Mouse (Mus musculus): ENCODE results near the gene B230217C12Rik. TPM values are rescaled to one million over a fixed set of nuclear protein-coding genes. Genes with fewer than 3 reads are reported as not detected.
"Not testable (repeated sequence)": the region's sequence is repeated elsewhere in the genome, so short reads cannot be mapped to it uniquely, and the experiment has no call there.

The B230217C12Rik gene
- polyA plus RNA-seq, 1 experiment = 4.9 TPM

DNA sequence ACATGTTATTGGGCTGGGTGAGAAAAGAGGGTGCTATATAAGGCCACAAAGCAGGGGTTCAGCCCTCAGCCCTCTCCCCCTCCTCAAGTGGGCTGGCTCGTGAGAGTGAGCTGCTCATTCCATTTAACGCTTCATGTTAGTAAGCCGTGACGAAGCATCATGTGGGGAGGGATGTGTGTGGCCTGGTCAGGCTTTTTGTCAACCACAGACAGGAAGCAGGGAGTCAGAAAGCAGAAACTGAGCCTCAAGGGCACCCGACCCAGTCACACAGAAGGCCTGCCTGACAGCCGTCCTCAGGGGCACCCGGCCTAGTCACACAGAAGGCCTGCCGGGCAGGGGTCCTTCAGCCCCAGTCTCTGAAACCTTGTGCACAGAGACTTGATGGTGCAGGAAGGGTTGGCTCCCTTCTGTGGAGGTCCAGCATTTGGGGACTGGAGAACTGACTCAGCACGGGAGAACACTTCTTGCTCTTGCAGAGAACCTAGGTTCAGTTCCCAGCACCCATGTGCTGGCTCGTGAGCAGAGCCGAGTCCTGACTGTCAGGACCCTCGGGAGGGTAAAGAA is 10.6 kb upstream of the B230217C12Rik start:
- H3K79me3 ChIP-seq (ENCODE audit: low read depth) = peaks cover 50% of the 10 kb centered on the region
- no peak for TF ChIP-seq CEBPB (IDR thresholded peaks at IDR 0.05; ENCODE audit: low read depth)
- no peak for TF ChIP-seq USF1 (IDR thresholded peaks at IDR 0.05; ENCODE audit: low read depth)
- TF ChIP-seq MAX (IDR thresholded peaks at IDR 0.05) = no peak
- TF ChIP-seq CTCF (IDR thresholded peaks at IDR 0.05; ENCODE audit: control insufficient read depth, insufficient read depth, insufficient read length) = no peak
- no peak for TF ChIP-seq MYOD1 (IDR thresholded peaks at IDR 0.05; ENCODE audit: control insufficient read depth, insufficient read length, low read depth)
- no peak for TF ChIP-seq FOSL1 (IDR thresholded peaks at IDR 0.05; ENCODE audit: insufficient read depth, low read length, poor library complexity, severe bottlenecking)
- TF ChIP-seq MYOG (IDR thresholded peaks at IDR 0.05; ENCODE audit: control insufficient read depth, extremely low read depth, insufficient read length) = no peak
- H3K27me3 ChIP-seq (ENCODE audit: control insufficient read depth, insufficient read depth, insufficient read length) = no peaks in the 10 kb centered on the region
- peaks cover 96% of the 10 kb centered on the region for H3K36me3 ChIP-seq (ENCODE audit: control insufficient read depth, insufficient read depth)
- H3K79me2 ChIP-seq (ENCODE audit: control insufficient read depth, insufficient read depth) = peaks cover 77% of the 10 kb centered on the region
- no peak overlapping the region for H3K4me3 ChIP-seq (ENCODE audit: insufficient read depth, poor library complexity, severe bottlenecking)
- H3ac ChIP-seq (ENCODE audit: control insufficient read depth, insufficient read length, low read depth) = no peak overlapping the region

DNA sequence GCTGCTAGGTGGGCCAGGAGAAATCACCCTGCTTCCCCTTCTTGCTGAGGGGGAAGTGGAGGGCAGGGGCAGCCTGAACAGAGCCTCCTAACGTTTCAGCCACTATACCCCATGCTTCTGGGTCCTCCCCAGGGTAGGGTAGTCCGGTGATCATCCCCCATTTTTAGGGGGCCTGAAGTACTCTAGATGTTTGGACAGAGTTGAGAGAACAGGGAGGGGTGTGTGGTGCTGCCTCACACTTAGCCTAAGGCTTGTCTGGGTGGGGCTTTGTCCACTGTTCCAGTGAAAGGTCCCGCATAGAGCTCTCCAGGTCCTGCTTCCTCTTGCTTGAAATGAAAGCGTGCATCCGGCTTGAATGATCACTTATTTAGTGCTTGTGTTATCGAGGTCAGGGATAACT is 10.1 kb upstream of the B230217C12Rik start:
- H3K36me3 ChIP-seq (ENCODE audit: control insufficient read depth, insufficient read depth) = peaks cover 96% of the 10 kb centered on the region
- no peak overlapping the region for H3K4me3 ChIP-seq (ENCODE audit: insufficient read depth, poor library complexity, severe bottlenecking)
- TF ChIP-seq FOSL1 (IDR thresholded peaks at IDR 0.05; ENCODE audit: insufficient read depth, low read length, poor library complexity, severe bottlenecking) = no peak
- no peak for TF ChIP-seq MYOD1 (IDR thresholded peaks at IDR 0.05; ENCODE audit: control insufficient read depth, insufficient read length, low read depth)
- no peak for TF ChIP-seq MAX (IDR thresholded peaks at IDR 0.05)
- TF ChIP-seq MYOG (IDR thresholded peaks at IDR 0.05; ENCODE audit: control insufficient read depth, extremely low read depth, insufficient read length) = no peak
- TF ChIP-seq CTCF (IDR thresholded peaks at IDR 0.05; ENCODE audit: control insufficient read depth, insufficient read depth, insufficient read length) = no peak
- TF ChIP-seq CEBPB (IDR thresholded peaks at IDR 0.05; ENCODE audit: low read depth) = no peak
- no peak for TF ChIP-seq USF1 (IDR thresholded peaks at IDR 0.05; ENCODE audit: low read depth)
- no peaks in the 10 kb centered on the region for H3K27me3 ChIP-seq (ENCODE audit: control insufficient read depth, insufficient read depth, insufficient read length)
- H3ac ChIP-seq (ENCODE audit: control insufficient read depth, insufficient read length, low read depth) = no peak overlapping the region
- H3K79me3 ChIP-seq (ENCODE audit: low read depth) = peaks cover 45% of the 10 kb centered on the region
- peaks cover 72% of the 10 kb centered on the region for H3K79me2 ChIP-seq (ENCODE audit: control insufficient read depth, insufficient read depth)

DNA sequence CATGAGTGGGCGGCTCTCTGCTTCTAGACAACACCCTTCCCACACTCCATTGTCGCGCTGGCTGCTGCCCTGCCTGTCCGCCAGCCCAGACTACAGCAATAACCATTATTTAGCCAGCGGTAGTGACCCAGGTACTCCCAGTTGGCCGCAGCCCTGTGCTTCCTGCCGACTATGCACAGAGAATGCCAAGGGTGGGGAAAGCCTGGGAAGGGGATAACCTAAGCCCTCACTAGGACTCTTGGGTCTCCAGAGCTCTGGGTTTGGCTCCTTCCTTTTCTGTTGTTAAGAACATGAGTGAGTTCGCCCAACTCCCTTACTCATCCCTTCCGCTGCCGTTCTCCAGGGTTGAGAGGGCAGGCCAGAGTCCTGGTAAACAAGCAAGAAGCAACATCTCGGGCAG is 8.6 kb upstream of the B230217C12Rik start:
- Histone ChIP-seq H3K79me2 (ENCODE audit: control insufficient read depth, insufficient read depth) (peaks cover 58% of the 10 kb centered on the region), H3K27me3 (ENCODE audit: control insufficient read depth, insufficient read depth, insufficient read length) (no peaks in the 10 kb centered on the region), H3K79me3 (ENCODE audit: low read depth) (peaks cover 43% of the 10 kb centered on the region), H3ac (ENCODE audit: control insufficient read depth, insufficient read length, low read depth) (no peak overlapping the region), H3K36me3 (ENCODE audit: control insufficient read depth, insufficient read depth) (peaks cover 96% of the 10 kb centered on the region), H3K4me3 (ENCODE audit: insufficient read depth, poor library complexity, severe bottlenecking) (no peak overlapping the region)
- TF ChIP-seq CEBPB (IDR thresholded peaks at IDR 0.05; ENCODE audit: low read depth) (no peak), MYOG (IDR thresholded peaks at IDR 0.05; ENCODE audit: control insufficient read depth, extremely low read depth, insufficient read length) (no peak), USF1 (IDR thresholded peaks at IDR 0.05; ENCODE audit: low read depth) (no peak), CTCF (IDR thresholded peaks at IDR 0.05; ENCODE audit: control insufficient read depth, insufficient read depth, insufficient read length) (no peak), MAX (IDR thresholded peaks at IDR 0.05) (no peak), MYOD1 (IDR thresholded peaks at IDR 0.05; ENCODE audit: control insufficient read depth, insufficient read length, low read depth) (no peak), FOSL1 (IDR thresholded peaks at IDR 0.05; ENCODE audit: insufficient read depth, low read length, poor library complexity, severe bottlenecking) (no peak)

DNA sequence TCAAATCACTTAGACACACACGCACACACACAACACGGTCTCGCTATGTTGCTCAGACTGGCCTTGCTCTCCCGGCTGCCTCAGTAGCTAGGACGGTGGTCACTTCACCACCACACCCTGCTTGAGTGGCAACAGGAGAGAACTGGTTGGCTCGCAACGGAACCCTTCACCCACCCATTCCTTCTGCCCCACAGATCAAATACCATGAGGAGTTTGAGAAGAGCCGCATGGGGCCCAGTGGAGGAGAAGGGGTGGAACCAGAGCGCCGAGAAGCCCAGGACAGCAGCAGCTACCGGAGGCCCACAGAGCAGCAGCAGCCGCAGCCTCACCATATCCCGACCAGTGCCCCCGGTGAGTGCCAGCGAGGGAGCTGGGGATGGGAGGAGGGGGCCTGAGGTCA is 7.2 kb upstream of the B230217C12Rik start:
- no peak for TF ChIP-seq MAX (IDR thresholded peaks at IDR 0.05)
- TF ChIP-seq MYOD1 (IDR thresholded peaks at IDR 0.05; ENCODE audit: control insufficient read depth, insufficient read length, low read depth) = no peak
- no peak for TF ChIP-seq FOSL1 (IDR thresholded peaks at IDR 0.05; ENCODE audit: insufficient read depth, low read length, poor library complexity, severe bottlenecking)
- no peak for TF ChIP-seq CTCF (IDR thresholded peaks at IDR 0.05; ENCODE audit: control insufficient read depth, insufficient read depth, insufficient read length)
- no peak for TF ChIP-seq MYOG (IDR thresholded peaks at IDR 0.05; ENCODE audit: control insufficient read depth, extremely low read depth, insufficient read length)
- TF ChIP-seq CEBPB (IDR thresholded peaks at IDR 0.05; ENCODE audit: low read depth) = no peak
- TF ChIP-seq USF1 (IDR thresholded peaks at IDR 0.05; ENCODE audit: low read depth) = no peak
- peaks cover 96% of the 10 kb centered on the region for H3K36me3 ChIP-seq (ENCODE audit: control insufficient read depth, insufficient read depth)

DNA sequence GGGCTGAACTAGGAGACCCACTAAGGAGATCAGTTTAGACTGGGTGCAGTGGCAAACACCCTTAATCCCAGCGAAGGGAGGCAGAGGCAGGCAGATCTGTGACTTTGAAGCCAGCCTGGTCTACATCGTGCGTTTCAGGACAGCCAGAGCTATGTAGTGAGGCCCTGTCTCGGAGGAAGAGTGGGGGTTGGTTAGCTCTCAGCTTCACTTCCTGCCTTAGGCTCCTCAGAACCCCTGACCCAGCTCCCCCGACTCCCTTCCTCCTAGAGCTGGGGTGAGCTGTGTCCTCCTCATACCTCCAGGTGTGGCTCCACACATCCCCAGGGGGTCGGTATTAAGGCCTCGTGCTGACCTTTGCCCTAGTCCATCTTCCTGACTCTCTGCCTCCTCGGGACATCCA is 4.0 kb upstream of the B230217C12Rik start:
- Histone ChIP-seq H3K36me3 (ENCODE audit: control insufficient read depth, insufficient read depth) (peaks cover 75% of the 10 kb centered on the region), H3ac (ENCODE audit: control insufficient read depth, insufficient read length, low read depth) (no peak overlapping the region), H3K79me3 (ENCODE audit: low read depth) (peaks cover 11% of the 10 kb centered on the region), H3K79me2 (ENCODE audit: control insufficient read depth, insufficient read depth) (peaks cover 13% of the 10 kb centered on the region), H3K27me3 (ENCODE audit: control insufficient read depth, insufficient read depth, insufficient read length) (no peaks in the 10 kb centered on the region), H3K4me3 (ENCODE audit: insufficient read depth, poor library complexity, severe bottlenecking) (no peak overlapping the region)
- TF ChIP-seq CEBPB (IDR thresholded peaks at IDR 0.05; ENCODE audit: low read depth) (no peak), CTCF (IDR thresholded peaks at IDR 0.05; ENCODE audit: control insufficient read depth, insufficient read depth, insufficient read length) (no peak), FOSL1 (IDR thresholded peaks at IDR 0.05; ENCODE audit: insufficient read depth, low read length, poor library complexity, severe bottlenecking) (no peak), MYOD1 (IDR thresholded peaks at IDR 0.05; ENCODE audit: control insufficient read depth, insufficient read length, low read depth) (no peak), USF1 (IDR thresholded peaks at IDR 0.05; ENCODE audit: low read depth) (no peak), MAX (IDR thresholded peaks at IDR 0.05) (no peak), MYOG (IDR thresholded peaks at IDR 0.05; ENCODE audit: control insufficient read depth, extremely low read depth, insufficient read length) (no peak)

More for the DNA sequence above, 7.2 kb upstream of the B230217C12Rik start:
- no peak overlapping the region for H3K4me3 ChIP-seq (ENCODE audit: insufficient read depth, poor library complexity, severe bottlenecking)
- H3K79me2 ChIP-seq (ENCODE audit: control insufficient read depth, insufficient read depth) = peaks cover 45% of the 10 kb centered on the region
- H3ac ChIP-seq (ENCODE audit: control insufficient read depth, insufficient read length, low read depth) = no peak overlapping the region
- peaks cover 35% of the 10 kb centered on the region for H3K79me3 ChIP-seq (ENCODE audit: low read depth)
- H3K27me3 ChIP-seq (ENCODE audit: control insufficient read depth, insufficient read depth, insufficient read length) = no peaks in the 10 kb centered on the region

DNA sequence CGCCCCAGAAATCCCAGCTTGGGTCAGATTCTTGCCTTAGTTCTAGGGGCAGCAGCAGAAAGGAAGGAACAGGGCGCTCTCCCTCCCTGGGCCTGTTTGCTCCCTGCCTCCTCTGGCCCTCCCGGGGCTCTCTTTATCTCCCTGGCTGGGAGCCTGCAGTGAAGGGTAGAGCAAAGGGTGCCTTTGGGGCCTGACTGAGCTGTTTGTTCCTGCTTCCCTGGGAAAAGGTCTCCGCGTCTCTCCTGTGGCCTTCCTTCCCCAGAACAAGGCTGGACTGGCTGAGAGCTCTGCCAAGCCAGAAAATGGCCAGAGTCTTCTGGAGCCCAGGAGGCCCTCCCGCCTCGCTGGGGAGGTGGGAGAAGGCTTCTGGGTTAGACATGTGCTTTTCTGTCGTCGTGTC is 3.5 kb upstream of the B230217C12Rik start:
- H3ac ChIP-seq (ENCODE audit: control insufficient read depth, insufficient read length, low read depth); H3K4me3 ChIP-seq (ENCODE audit: insufficient read depth, poor library complexity, severe bottlenecking); H3K79me3 ChIP-seq (ENCODE audit: low read depth); H3K79me2 ChIP-seq (ENCODE audit: control insufficient read depth, insufficient read depth); H3K27me3 ChIP-seq (ENCODE audit: control insufficient read depth, insufficient read depth, insufficient read length): not testable (repeated sequence)
- peaks cover 70% of the 10 kb centered on the region for H3K36me3 ChIP-seq (ENCODE audit: control insufficient read depth, insufficient read depth)
